Mouse (Mus musculus): ENCODE results near the gene Rell1. TPM values are rescaled to one million over a fixed set of nuclear protein-coding genes. Genes with fewer than 3 reads are reported as not detected.

Gene Rell1
- polyA plus RNA-seq, 1 experiment from 2014 or later: 13.7 TPM

DNA sequence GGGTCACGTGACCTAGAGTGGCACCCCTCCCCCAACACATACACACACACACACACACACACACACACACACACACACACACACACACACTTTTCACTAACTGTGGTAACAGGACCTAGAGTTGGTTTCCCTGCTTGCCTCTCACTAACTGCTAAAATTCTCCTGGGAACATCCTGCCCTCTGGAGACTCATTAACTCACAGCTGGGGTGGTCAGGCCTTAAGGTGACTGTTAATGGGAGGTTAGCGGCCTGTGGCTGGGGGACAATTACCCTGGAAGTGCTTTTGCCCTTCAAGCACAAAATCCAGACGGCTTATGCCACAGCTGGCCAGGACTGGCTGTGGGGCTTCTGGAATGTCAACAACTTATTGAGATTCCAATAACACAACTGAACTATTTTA is 101.3 kb downstream of the Rell1 start:
- 17% methylated on average over 3 of the region's 3 CpGs for WGBS
- no peak overlapping the region for H3K4me3 ChIP-seq (ENCODE audit: low read length)
- H3K4me1 ChIP-seq (ENCODE audit: control insufficient read depth, insufficient read depth, low read length): peaks cover 15% of the 10 kb centered on the region; the same call in 1 of the 2 replicates
- H3K9ac ChIP-seq (ENCODE audit: low read depth, low read length): no peak overlapping the region
- ATAC-seq (ENCODE audit: low FRiP score, low TSS enrichment): peak; percentile 81; the same call in 1 of the 2 replicates
- H3K36me3 ChIP-seq (ENCODE audit: control insufficient read depth, insufficient read depth, low read length): no peaks in the 10 kb centered on the region
- no peaks in the 10 kb centered on the region for H3K27me3 ChIP-seq (ENCODE audit: control insufficient read depth, insufficient read depth, low read length)
- no peak overlapping the region; the same call in 1 of the 2 replicates for H3K27ac ChIP-seq (ENCODE audit: low read depth, low read length)
- H3K4me2 ChIP-seq (replicated peaks; ENCODE audit: low read depth, low read length): no peak overlapping the region
- H3K9me3 ChIP-seq (ENCODE audit: control insufficient read depth, low read length): no peaks in the 10 kb centered on the region

DNA sequence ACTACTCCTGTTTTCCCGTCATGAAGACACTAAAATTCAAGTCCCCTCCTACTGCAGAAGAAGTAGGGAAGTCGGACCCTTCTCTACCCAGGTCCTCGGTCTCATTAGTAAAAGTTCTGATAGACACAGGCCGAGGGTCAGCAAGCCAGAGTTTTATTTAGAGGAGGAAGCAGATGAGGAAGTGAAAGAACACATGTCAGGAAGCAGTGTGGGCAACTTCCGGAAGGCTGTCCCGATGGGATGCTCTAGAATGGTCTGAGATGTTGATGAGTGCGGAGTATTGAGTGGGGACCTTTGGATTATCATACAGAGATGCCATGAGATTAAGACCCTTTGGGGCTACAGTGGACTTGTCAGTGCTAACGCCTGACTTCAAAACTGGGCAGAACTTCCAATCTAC is 109.8 kb downstream of the Rell1 start:
- no peaks in the 10 kb centered on the region; the same call in 1 of the 2 replicates for H3K4me1 ChIP-seq (ENCODE audit: control insufficient read depth, insufficient read depth, low read length)
- H3K9me3 ChIP-seq (ENCODE audit: control insufficient read depth, low read length): no peaks in the 10 kb centered on the region
- H3K4me3 ChIP-seq (ENCODE audit: low read length): no peak overlapping the region
- WGBS: 89% methylated on average over 8 of the region's 8 CpGs
- no peak overlapping the region for H3K4me2 ChIP-seq (replicated peaks; ENCODE audit: low read depth, low read length)
- no peak for ATAC-seq (ENCODE audit: low FRiP score, low TSS enrichment)
- H3K27me3 ChIP-seq (ENCODE audit: control insufficient read depth, insufficient read depth, low read length): no peaks in the 10 kb centered on the region
- no peak overlapping the region for H3K9ac ChIP-seq (ENCODE audit: low read depth, low read length)
- H3K36me3 ChIP-seq (ENCODE audit: control insufficient read depth, insufficient read depth, low read length): no peaks in the 10 kb centered on the region
- H3K27ac ChIP-seq (ENCODE audit: low read depth, low read length): no peak overlapping the region

Other genes with a start within 250 kb of the Rell1 start
- gene 0610040J01Rik, start 156.5 kb downstream of the Rell1 start, polyA plus RNA-seq (2014; fragmentation: Nextera tagmentation; extraction: Ambion mirVana): 31.2 and 33.2 TPM in 2 replicates
- 29.0 and 31.8 TPM in 2 replicates for gene Pgm2, start 124.1 kb upstream of the Rell1 start, polyA plus RNA-seq (2014; fragmentation: Nextera tagmentation; extraction: Ambion mirVana)
- gene Tbc1d1, start 187.4 kb upstream of the Rell1 start, polyA plus RNA-seq (2014; fragmentation: Nextera tagmentation; extraction: Ambion mirVana): 26.7 and 39.9 TPM in 2 replicates